Mouse (Mus musculus) embryonic stem cell, embryonic (primary cell): Measurements from ENCODE around the gene Rbp7.

ENCODE experiments used
- CTCF ChIA-PET, 4 experiments: fragments of 300-600 bp in 2 of 4; fragments of 350-600 bp in 2 of 4; sonication (Branson Sonifier 250); formaldehyde crosslinking; loops; one replicate each; lab custom pipeline; 2022; ENCODE audit warnings: inconsistent platforms in 2 of 4; lab: Charles Lee
- POLR2A ChIA-PET, 4 experiments: fragments of 300-600 bp in 2 of 4; fragments of 350-600 bp in 2 of 4; sonication (Branson Sonifier 250); formaldehyde crosslinking; loops; one replicate each; lab custom pipeline; 2022; ENCODE audit warnings: antibody characterized with exemption in 4 of 4, inconsistent platforms in 1 of 4; lab: Charles Lee

Rbp7 gene

GRCm38 (mm10) chr4:149462305-149462971 lies 7.7 kb upstream of the Rbp7 start:
- POLR2A ChIA-PET: interaction anchor here in 1 of 4 experiments (1.2 kb wide), 1 partner anchor 22 kb away, joined by 3 read pairs; no protein-coding TSS in a partner anchor
- CTCF ChIA-PET: interaction anchor here in 2 of 4 experiments (0.5 to 1.3 kb wide), 3 partner anchors 9 to 248 kb away, joined by 3 to 4 read pairs (median 3); no protein-coding TSS in a partner anchor

GRCm38 (mm10) chr4:149461579-149462304 lies 7.0 kb upstream of the Rbp7 start:
- ChIA-PET CTCF (interaction anchor here in 3 of 4 experiments (0.5 to 1.5 kb wide), 5 partner anchors 10 to 130 kb away, joined by 3 to 7 read pairs (median 4); no protein-coding TSS in a partner anchor), POLR2A (interaction anchor here in 2 of 4 experiments (0.6 to 1.2 kb wide), 3 partner anchors 23 to 408 kb away, joined by 3 to 5 read pairs (median 4); no protein-coding TSS in a partner anchor)

GRCm38 (mm10) chr4:149460475-149460874 lies 5.7 kb upstream of the Rbp7 start:
- ChIA-PET POLR2A (interaction anchor here in 1 of 4 experiments (0.6 to 1.0 kb wide), 4 partner anchors 13 to 1466 kb away, joined by 3 to 12 read pairs (median 4); no protein-coding TSS in a partner anchor), CTCF (interaction anchor here in 3 of 4 experiments (0.6 to 1.5 kb wide), 3 partner anchors 83 to 394 kb away, joined by 4 to 7 read pairs (median 5); no protein-coding TSS in a partner anchor)

GRCm38 (mm10) chr4:149459425-149459824 lies 4.6 kb upstream of the Rbp7 start:
- CTCF ChIA-PET: no interaction called here
- POLR2A ChIA-PET: interaction anchor here in 1 of 4 experiments (0.6 kb wide), 1 partner anchor 28 kb away, joined by 3 read pairs; no protein-coding TSS in a partner anchor

- ChIA-PET POLR2A (interaction anchor here in 1 of 4 experiments (0.6 to 0.7 kb wide), 2 partner anchors 12 to 29 kb away, joined by 3 read pairs; no protein-coding TSS in a partner anchor), CTCF (no interaction called here)
Measured at GRCm38 (mm10) chr4:149458526-149458925, 3.7 kb upstream of the Rbp7 start.

- ChIA-PET POLR2A (interaction anchor here in 2 of 4 experiments (0.6 kb wide), 4 partner anchors 45 to 736 kb away, joined by 3 to 7 read pairs (median 4); no protein-coding TSS in a partner anchor), CTCF (interaction anchor here in 1 of 4 experiments (0.6 kb wide), 1 partner anchor 50 kb away, joined by 4 read pairs; no protein-coding TSS in a partner anchor)
Measured at GRCm38 (mm10) chr4:149457831-149458430, 3.2 kb upstream of the Rbp7 start.

- ChIA-PET POLR2A (interaction anchor here in 2 of 4 experiments (0.6 kb wide), 2 partner anchors 46 to 105 kb away, joined by 3 to 7 read pairs; no protein-coding TSS in a partner anchor), CTCF (interaction anchor here in 1 of 4 experiments (0.6 kb wide), 1 partner anchor 51 kb away, joined by 4 read pairs; no protein-coding TSS in a partner anchor)
Measured at GRCm38 (mm10) chr4:149457163-149457562, 2.4 kb upstream of the Rbp7 start.

GRCm38 (mm10) chr4:149454263-149454662 lies 515 bp downstream of the Rbp7 start:
- POLR2A ChIA-PET: interaction anchor here in 3 of 4 experiments (0.5 to 1.6 kb wide), 9 partner anchors 8 to 199 kb away, joined by 3 to 4 read pairs (median 3); no protein-coding TSS in a partner anchor
- CTCF ChIA-PET: interaction anchor here (0.6 to 1.9 kb wide), 20 partner anchors 9 to 206 kb away, joined by 3 to 10 read pairs (median 4); partner anchors contain the start of genes Lzic (in 1 of the 4) and Nmnat1 (in 1 of the 4)

GRCm38 (mm10) chr4:149453656-149454055 lies 1.1 kb downstream of the Rbp7 start:
- POLR2A ChIA-PET: interaction anchor here in 3 of 4 experiments (0.5 to 1.6 kb wide), 9 partner anchors 8 to 1300 kb away, joined by 3 to 14 read pairs (median 4); no protein-coding TSS in a partner anchor
- CTCF ChIA-PET: interaction anchor here (0.5 to 1.9 kb wide), 24 partner anchors 9 to 423 kb away, joined by 3 to 10 read pairs (median 4); partner anchors contain the start of genes Lzic (in 1 of the 4) and Nmnat1 (in 1 of the 4)

- POLR2A ChIA-PET: interaction anchor here in 2 of 4 experiments (0.6 to 0.9 kb wide), 4 partner anchors 24 to 459 kb away, joined by 3 to 10 read pairs (median 4); partner anchors contain the start of gene Ube4b (in 1 of the 2)
- CTCF ChIA-PET: interaction anchor here (0.6 to 1.2 kb wide), 10 partner anchors 38 to 1232 kb away, joined by 3 to 6 read pairs (median 4); partner anchors contain the start of gene Kif1b (in 1 of the 4)
Measured at GRCm38 (mm10) chr4:149450636-149451035, 4.1 kb downstream of the Rbp7 start.

- CTCF ChIA-PET: interaction anchor here in 1 of 4 experiments (1.1 to 1.5 kb wide), 3 partner anchors 97 to 291 kb away, joined by 3 to 4 read pairs (median 4); partner anchors contain the start of gene Tmem201
- POLR2A ChIA-PET: interaction anchor here in 3 of 4 experiments (0.6 to 2.9 kb wide), 19 partner anchors 7 to 116 kb away, joined by 3 to 15 read pairs (median 4); partner anchors contain the start of genes Ube4b (in 3 of the 3) and Rbp7 (in 1 of the 3)
Measured at GRCm38 (mm10) chr4:149446309-149446708, 8.5 kb downstream of the Rbp7 start.

- ChIA-PET POLR2A (interaction anchor here (0.6 to 2.9 kb wide), 23 partner anchors 8 to 116 kb away, joined by 3 to 15 read pairs (median 4); partner anchors contain the start of genes Ube4b (in 3 of the 4), Rbp7 (in 1 of the 4) and Tmem274 (in 1 of the 4)), CTCF (interaction anchor here in 2 of 4 experiments (0.9 to 1.5 kb wide), 11 partner anchors 8 to 361 kb away, joined by 3 to 7 read pairs (median 4); partner anchors contain the start of genes Rbp7 (in 1 of the 2) and Tmem201 (in 1 of the 2))
Measured at GRCm38 (mm10) chr4:149445868-149446267, 8.9 kb downstream of the Rbp7 start.

GRCm38 (mm10) chr4:149444964-149445701 lies 9.6 kb downstream of the Rbp7 start:
- ChIA-PET CTCF (interaction anchor here in 3 of 4 experiments (0.5 to 1.5 kb wide), 14 partner anchors 9 to 362 kb away, joined by 3 to 7 read pairs (median 4); partner anchors contain the start of genes Rbp7 (in 1 of the 3) and Tmem201 (in 1 of the 3)), POLR2A (interaction anchor here (0.5 to 2.9 kb wide), 27 partner anchors 8 to 401 kb away, joined by 3 to 15 read pairs (median 4); partner anchors contain the start of genes Ube4b (in 3 of the 4), Kif1b (in 1 of the 4), Rbp7 (in 1 of the 4) and Tmem274 (in 1 of the 4))

- POLR2A ChIA-PET: interaction anchor here (1.0 to 2.9 kb wide), 8 partner anchors 11 to 279 kb away, joined by 3 to 15 read pairs (median 5); partner anchors contain the start of genes Ube4b (in 2 of the 4), Kif1b (in 1 of the 4), Rbp7 (in 1 of the 4) and Tmem274 (in 1 of the 4)
- CTCF ChIA-PET: interaction anchor here in 3 of 4 experiments (0.6 to 1.4 kb wide), 5 partner anchors 10 to 362 kb away, joined by 3 to 7 read pairs (median 4); partner anchors contain the start of gene Rbp7 (in 1 of the 3)
Measured at GRCm38 (mm10) chr4:149444465-149444864, 10.3 kb downstream of the Rbp7 start.

- CTCF ChIA-PET: interaction anchor here in 1 of 4 experiments (0.6 kb wide), 1 partner anchor 257 kb away, joined by 3 read pairs; no protein-coding TSS in a partner anchor
- POLR2A ChIA-PET: interaction anchor here in 2 of 4 experiments (0.6 to 1.8 kb wide), 4 partner anchors 20 to 160 kb away, joined by 3 read pairs; no protein-coding TSS in a partner anchor
Measured at GRCm38 (mm10) chr4:149442436-149442835, 12.3 kb downstream of the Rbp7 start.
